Mouse (Mus musculus): ENCODE data around the gene Ipo9.

DNA sequence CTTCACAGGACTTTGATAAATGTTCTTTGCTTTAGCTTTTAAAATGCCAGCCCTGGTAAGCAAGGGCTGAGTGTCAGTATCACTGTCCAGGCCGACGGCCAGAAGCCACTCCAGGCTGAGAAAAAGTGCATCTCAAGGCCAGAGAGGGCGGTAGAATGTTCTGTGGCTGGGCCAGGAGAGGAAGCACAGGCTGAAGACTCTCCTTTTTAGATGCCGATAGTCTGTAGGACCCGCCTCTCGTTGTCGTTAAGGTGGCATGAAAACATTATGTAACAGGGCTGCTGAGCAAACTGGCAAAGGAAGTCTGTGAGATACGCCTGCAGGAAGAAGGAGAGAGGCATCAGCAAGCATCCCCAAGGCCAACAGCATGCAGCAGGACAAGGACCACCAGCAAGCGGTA lies 45.1 kb downstream of the Ipo9 start:
- TF ChIP-seq CTCF (IDR thresholded peaks at IDR 0.05; ENCODE audit: borderline replicate concordance, control insufficient read depth, extremely low read depth, insufficient read depth, low read length, poor library complexity) (no peak), POLR2A (IDR thresholded peaks at IDR 0.05; ENCODE audit: control insufficient read depth, extremely low read depth, insufficient read depth, low read length, poor library complexity) (no peak)

All from thymus, adult 2 months (tissue).